Mouse (Mus musculus) limb, embryonic 15.5 days (tissue): Measurements from ENCODE around the gene Taar7f. TPM values are rescaled to one million over a fixed set of nuclear protein-coding genes. Genes with fewer than 3 reads are reported as not detected.
"Not testable (repeated sequence)": the region's sequence is repeated elsewhere in the genome, so short reads cannot be mapped to it uniquely, and the experiment has no call there.

Experiments
- ATAC-seq: fragments of 200-750 bp; cut with Nextera tagmentation; 2 replicates; pipeline ENCODE4 v1.8.0; 2017; ENCODE audit warnings: low read depth, moderate TSS enrichment; ENCODE audit not compliant: insufficient number of reproducible peaks, low FRiP score, low TSS enrichment
- H3K27ac ChIP-seq: fragments of 300-500 bp; sonication (generic); 2 replicates; pipeline ENCODE4 v1.5.1; 2015; ENCODE audit warnings: moderate library complexity, mild to moderate bottlenecking, inconsistent platforms
- H3K27me3 ChIP-seq: fragments of 300-500 bp; sonication (generic); 2 replicates; pipeline ENCODE4 v1.6.1; 2015; ENCODE audit warnings: inconsistent platforms
- H3K36me3 ChIP-seq: fragments of 300-500 bp; sonication (generic); 2 replicates; pipeline ENCODE4 v1.6.1; 2015; ENCODE audit warnings: inconsistent platforms
- H3K4me1 ChIP-seq: fragments of 300-500 bp; sonication (generic); 2 replicates; pipeline ENCODE4 v1.6.1; 2015; ENCODE audit warnings: inconsistent platforms
- H3K4me2 ChIP-seq: fragments of 300-500 bp; sonication (generic); 2 replicates; pipeline ENCODE4 v1.6.1; 2015; ENCODE audit warnings: mild to moderate bottlenecking, inconsistent platforms
- H3K4me3 ChIP-seq: fragments of 300-500 bp; sonication (generic); 2 replicates; pipeline ENCODE4 v1.5.1; 2015; ENCODE audit warnings: mild to moderate bottlenecking, inconsistent platforms
- H3K9ac ChIP-seq: fragments of 300-500 bp; sonication (generic); 2 replicates; pipeline ENCODE4 v1.6.1; 2015; ENCODE audit warnings: inconsistent platforms
- H3K9me3 ChIP-seq: fragments of 300-500 bp; sonication (generic); 2 replicates; pipeline ENCODE4 v1.6.1; 2016; ENCODE audit warnings: inconsistent platforms
- WGBS: fragments of 180-500 bp; shearing (Covaris S2); methylation state at CpG from one replicate; pipeline ENCODE4 v1.1.7; 2015; 5-methylcytosine and 5-hydroxymethylcytosine counted together
- polyA plus RNA-seq: library from polyadenylated mRNA; unstranded; fragments of >200 nt; fragmentation: Nextera tagmentation; extraction: Ambion mirVana; gene quantifications from 2 replicates; pipeline ENCODE4 v1.2.1, GENCODE M21; 2015

Taar7f gene
- not detected in 2 replicates for polyA plus RNA-seq

DNA sequence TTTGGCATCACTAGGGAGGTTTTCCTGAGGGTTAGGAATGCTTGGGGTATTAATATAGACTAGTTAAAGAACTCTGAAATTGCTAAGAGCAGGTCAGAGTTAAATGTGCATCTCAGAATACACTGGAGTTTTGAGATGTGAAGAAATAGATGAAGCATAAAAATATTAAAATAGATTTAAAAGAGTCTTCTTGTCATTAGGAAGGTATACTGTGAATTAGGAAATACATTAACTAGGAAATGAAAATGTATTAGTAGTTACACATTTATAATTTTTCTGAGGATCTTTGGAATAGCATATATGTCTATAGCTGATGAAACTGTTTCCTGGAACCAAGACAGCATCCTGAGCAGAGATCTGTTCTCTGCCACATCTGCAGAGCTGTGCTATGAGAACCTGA lies at the start of gene Taar7f:
TSS of gene Taar7f (plus strand) at position 301 of the 400 bp plus-strand sequence.
- ATAC-seq: no peak
- Histone ChIP-seq H3K27ac (no peak within 1 kb of the TSS), H3K9me3 (no peaks in the 10 kb centered on the region), H3K4me2 (no peak within 1 kb of the TSS), H3K4me3 (no peak within 1 kb of the TSS), H3K9ac (no peak within 1 kb of the TSS), H3K27me3 (no peaks in the 10 kb centered on the region), H3K4me1 (no peaks in the 10 kb centered on the region), H3K36me3 (no peaks in the 10 kb centered on the region)

DNA sequence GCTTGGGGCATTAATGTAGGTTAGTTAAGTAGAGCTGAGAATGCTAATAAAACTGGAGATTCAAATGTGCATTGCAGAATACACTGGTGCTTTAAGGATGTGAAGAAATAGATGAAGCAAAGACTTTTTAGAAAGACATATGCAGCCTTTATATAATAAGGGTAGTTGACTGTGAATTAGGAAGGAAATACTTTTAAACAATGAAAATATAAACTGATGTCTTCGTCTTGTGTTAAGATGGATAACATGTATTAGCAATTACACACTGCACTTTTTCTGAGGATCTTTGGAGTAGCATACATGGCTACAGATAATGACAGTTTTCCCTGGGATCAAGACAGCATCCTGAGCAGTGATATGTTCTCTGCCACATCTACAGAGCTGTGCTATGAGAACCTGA lies 49.7 kb upstream of the Taar7f start, which contains the start of gene Taar7b:
TSS of gene Taar7b (plus strand) at position 301 of the 400 bp plus-strand sequence.
- Histone ChIP-seq H3K4me1 (no peaks in the 10 kb centered on the region), H3K4me3 (no peak within 1 kb of the TSS), H3K36me3 (no peaks in the 10 kb centered on the region), H3K27ac (no peak within 1 kb of the TSS), H3K9ac (no peak within 1 kb of the TSS), H3K4me2 (no peak within 1 kb of the TSS), H3K27me3 (no peaks in the 10 kb centered on the region), H3K9me3 (no peaks in the 10 kb centered on the region)
- 84% methylated on average over 1 of the region's 1 CpGs for WGBS
- no peak for ATAC-seq

DNA sequence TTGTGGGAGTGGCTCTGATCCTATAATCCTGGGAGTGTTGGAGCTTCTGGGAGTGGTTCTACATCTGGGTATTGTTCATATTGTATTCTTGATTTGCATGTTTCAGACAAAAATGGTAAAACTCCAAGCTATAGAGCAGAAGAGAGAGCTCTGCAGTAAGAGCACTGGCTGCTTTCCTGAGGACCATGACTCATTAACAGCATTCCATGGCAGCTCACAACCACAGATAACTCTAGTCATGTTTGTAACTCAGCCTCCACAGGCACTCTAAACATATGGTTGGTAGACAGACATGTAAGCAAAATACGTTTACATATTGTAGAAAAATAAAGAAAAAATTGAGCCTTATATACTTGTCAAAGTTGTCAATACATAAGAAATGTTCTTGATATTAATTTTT lies 42.9 kb upstream of the Taar7f start:
- no peak overlapping the region for H3K4me2 ChIP-seq
- no peak overlapping the region for H3K27ac ChIP-seq
- no peaks in the 10 kb centered on the region for H3K4me1 ChIP-seq
- ATAC-seq: no peak
- 72% methylated on average over 1 of the region's 1 CpGs for WGBS
- H3K27me3 ChIP-seq: no peaks in the 10 kb centered on the region
- no peak overlapping the region for H3K4me3 ChIP-seq
- no peaks in the 10 kb centered on the region for H3K36me3 ChIP-seq
- H3K9me3 ChIP-seq: no peaks in the 10 kb centered on the region
- no peak overlapping the region for H3K9ac ChIP-seq

DNA sequence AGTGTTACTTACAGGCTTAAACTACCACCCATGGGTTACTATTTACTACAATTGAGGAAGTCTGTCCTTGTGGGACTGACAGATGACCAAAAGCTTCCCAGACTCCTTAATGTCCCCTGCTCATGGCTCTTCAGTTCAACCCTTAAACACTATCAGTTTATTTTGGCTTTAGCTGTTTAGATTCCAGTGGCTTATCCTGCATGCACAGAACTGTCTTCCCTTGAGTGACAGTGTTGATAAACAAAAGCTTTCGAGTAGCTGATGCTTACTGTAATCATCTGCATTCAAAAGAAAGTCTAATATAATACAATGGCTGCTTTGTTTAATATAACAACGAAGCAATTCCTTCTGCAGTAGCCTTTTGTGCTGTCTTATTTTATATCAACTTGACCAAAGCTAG lies 42.3 kb upstream of the Taar7f start:
- no peak overlapping the region for H3K4me3 ChIP-seq
- H3K4me2 ChIP-seq: no peak overlapping the region
- WGBS: 58% methylated on average over 2 of the region's 2 CpGs
- H3K9me3 ChIP-seq: no peaks in the 10 kb centered on the region
- H3K9ac ChIP-seq: no peak overlapping the region
- no peaks in the 10 kb centered on the region for H3K36me3 ChIP-seq
- no peak overlapping the region for H3K27ac ChIP-seq
- H3K27me3 ChIP-seq: no peaks in the 10 kb centered on the region
- no peaks in the 10 kb centered on the region for H3K4me1 ChIP-seq
- ATAC-seq: no peak

DNA sequence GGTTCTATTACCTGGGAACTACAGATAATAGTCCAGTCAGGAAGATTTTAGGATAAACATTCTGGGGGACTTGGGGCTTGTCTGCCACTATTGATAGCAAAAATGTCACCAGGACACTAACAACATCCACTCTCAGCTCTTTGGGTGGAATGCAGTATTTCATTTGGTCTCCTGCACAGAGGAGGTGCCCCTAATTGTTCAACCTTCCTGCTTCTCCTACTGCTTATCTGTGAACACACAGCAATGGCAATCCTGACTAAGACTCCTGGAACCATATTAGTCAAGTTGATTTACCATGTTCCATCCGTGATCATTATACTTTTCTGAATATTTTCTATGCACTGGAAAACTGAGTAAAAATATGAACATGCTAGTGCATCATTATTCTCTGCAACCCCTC lies 41.2 kb upstream of the Taar7f start:
- WGBS: 90% methylated on average over 1 of the region's 1 CpGs
- H3K9me3 ChIP-seq: no peaks in the 10 kb centered on the region
- no peak overlapping the region for H3K27ac ChIP-seq
- no peak for ATAC-seq
- no peaks in the 10 kb centered on the region for H3K36me3 ChIP-seq
- H3K27me3 ChIP-seq: no peaks in the 10 kb centered on the region
- no peak overlapping the region for H3K9ac ChIP-seq
- H3K4me2 ChIP-seq: no peak overlapping the region
- no peaks in the 10 kb centered on the region for H3K4me1 ChIP-seq
- no peak overlapping the region for H3K4me3 ChIP-seq

DNA sequence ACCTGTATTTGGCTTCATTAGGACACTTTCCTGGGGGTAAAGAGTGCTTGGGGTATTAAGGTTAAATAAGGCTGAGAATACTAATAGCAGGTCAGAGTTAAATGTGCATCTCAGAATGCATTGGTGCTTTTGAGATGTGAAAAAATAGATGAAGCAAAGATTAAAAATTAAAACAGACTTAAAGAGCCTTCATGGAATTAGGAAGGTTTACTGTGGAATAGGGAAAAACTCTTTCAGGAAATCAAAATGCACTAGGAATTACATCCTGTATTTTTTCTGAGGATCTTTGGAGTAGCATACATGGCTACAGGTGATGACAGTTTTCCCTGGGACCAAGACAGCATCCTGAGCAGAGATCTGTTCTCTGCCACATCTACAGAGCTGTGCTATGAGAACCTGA lies 22.4 kb upstream of the Taar7f start, which contains the start of gene Taar7d:
TSS of gene Taar7d (plus strand) at position 301 of the 400 bp plus-strand sequence.
- no peak for ATAC-seq
- H3K27ac ChIP-seq: no peak within 1 kb of the TSS
- H3K9me3 ChIP-seq: no peaks in the 10 kb centered on the region
- no peaks in the 10 kb centered on the region for H3K4me1 ChIP-seq
- H3K27me3 ChIP-seq: no peaks in the 10 kb centered on the region
- H3K4me2 ChIP-seq: no peak within 1 kb of the TSS
- H3K36me3 ChIP-seq: no peaks in the 10 kb centered on the region
- H3K4me3 ChIP-seq: no peak within 1 kb of the TSS
- no peak within 1 kb of the TSS for H3K9ac ChIP-seq

DNA sequence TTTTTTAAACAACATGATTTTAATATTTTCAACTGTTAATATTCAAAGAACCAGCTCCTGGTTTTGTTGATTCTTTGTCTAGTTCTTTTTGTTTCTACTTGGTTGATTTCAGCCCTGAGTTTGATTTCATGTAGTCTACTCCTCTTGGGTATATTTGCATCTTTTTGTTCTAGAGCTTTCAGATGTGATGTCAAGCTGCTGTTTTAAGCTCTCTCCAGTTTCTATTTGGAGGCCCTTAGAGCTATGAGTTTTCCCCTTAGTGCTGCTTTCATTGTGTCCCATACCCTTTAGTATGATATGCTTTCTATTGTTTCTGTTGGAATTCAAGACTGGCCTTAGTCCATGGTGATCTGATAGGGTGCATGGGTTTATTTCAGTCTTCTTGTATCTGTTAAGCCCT lies 18.0 kb upstream of the Taar7f start:
- Histone ChIP-seq H3K4me2 (no peak overlapping the region), H3K9ac (no peak overlapping the region), H3K4me1 (no peaks in the 10 kb centered on the region), H3K9me3 (no peaks in the 10 kb centered on the region), H3K27me3 (no peaks in the 10 kb centered on the region), H3K36me3 (no peaks in the 10 kb centered on the region), H3K4me3 (no peak overlapping the region), H3K27ac (no peak overlapping the region)
- no peak for ATAC-seq

DNA sequence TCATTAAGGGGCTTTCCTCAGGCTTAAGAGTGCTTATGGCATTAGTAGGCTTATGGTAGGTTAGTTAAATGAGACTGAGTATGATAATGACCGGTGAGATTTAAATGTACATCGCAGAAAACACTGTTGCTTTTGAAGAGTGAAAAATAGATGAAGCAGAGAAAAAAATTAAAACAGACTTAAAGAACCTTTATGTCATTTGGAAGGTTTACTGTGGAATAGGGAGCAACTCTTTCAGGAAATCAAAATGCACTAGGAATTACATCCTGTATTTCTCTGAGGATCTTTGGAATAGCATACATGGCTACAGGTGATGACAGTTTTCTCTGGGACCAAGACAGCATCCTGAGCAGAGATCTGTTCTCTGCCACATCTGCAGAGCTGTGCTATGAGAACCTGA lies 12.0 kb upstream of the Taar7f start, which contains the start of gene Taar7e:
TSS of gene Taar7e (plus strand) at position 301 of the 400 bp plus-strand sequence.
- H3K9me3 ChIP-seq: no peaks in the 10 kb centered on the region

DNA sequence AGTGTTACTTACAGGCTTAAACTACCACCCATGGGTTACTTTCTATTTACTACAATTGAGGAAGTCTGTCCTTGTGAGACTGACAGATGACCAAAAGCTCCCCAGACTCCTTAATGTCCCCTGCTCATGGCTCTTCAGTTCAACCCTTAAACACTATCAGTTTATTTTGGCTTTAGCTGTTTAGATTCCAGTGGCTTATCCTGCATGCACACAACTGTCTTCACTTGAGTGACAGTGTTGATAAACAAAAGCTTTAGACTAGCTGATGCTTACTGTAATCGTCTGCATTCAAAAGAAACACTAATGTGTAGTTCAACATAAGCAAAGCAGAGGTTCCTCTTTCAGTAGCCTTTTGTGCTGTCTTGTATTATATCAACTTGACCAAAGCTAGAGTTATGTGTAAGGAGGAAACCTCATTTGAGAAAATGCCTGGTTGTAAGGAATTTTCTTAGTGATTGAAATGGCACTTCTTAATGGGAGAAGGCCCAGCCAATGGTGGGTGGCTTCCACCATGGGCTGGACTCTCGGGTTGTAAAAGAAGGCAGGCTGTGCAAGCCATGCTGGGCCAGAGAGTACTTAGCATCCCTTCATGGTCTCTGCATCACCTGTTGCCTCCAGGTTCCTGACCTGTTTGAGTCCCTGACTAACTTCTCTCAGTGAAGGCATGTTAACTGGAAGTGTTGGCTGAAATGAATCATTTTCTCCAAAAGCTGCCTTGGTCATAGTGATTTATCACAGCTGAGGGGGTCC lies 9.0 kb upstream of the Taar7f start:
- ATAC-seq: no peak
- H3K9me3 ChIP-seq: no peaks in the 10 kb centered on the region
- H3K4me1 ChIP-seq: no peaks in the 10 kb centered on the region
- H3K4me3 ChIP-seq: no peak overlapping the region
- WGBS: 80% methylated on average over 2 of the region's 2 CpGs
- no peak overlapping the region for H3K9ac ChIP-seq
- no peaks in the 10 kb centered on the region for H3K27me3 ChIP-seq
- no peaks in the 10 kb centered on the region for H3K36me3 ChIP-seq
- H3K27ac ChIP-seq: no peak overlapping the region
- no peak overlapping the region for H3K4me2 ChIP-seq

More for the DNA sequence above, 12.0 kb upstream of the Taar7f start, which contains the start of gene Taar7e:
- no peaks in the 10 kb centered on the region for H3K27me3 ChIP-seq
- no peak within 1 kb of the TSS for H3K27ac ChIP-seq
- H3K9ac ChIP-seq: no peak within 1 kb of the TSS
- no peak within 1 kb of the TSS for H3K4me2 ChIP-seq
- no peaks in the 10 kb centered on the region for H3K4me1 ChIP-seq
- WGBS: 85% methylated on average over 2 of the region's 2 CpGs
- no peaks in the 10 kb centered on the region for H3K36me3 ChIP-seq
- no peak within 1 kb of the TSS for H3K4me3 ChIP-seq
- no peak for ATAC-seq

DNA sequence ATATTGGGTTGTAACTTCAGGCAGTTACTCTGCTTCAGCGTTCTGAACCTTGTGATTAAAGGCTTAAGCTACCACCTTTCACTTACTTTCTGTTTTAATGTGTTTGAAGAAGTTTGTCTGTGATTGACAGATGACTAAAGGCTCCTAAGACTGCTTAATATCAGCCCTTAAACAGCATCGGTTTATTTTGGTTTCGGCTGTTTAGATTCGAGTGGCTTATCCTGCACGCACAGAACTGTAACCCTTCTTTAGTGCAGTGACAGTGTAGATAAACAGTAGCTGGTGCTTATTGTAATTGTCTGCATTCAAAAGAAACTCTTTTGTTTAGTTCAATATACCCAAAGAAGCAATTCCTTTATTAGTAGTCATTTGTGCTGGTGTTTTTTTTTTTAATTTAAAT lies 2.7 kb downstream of the Taar7f start:
- H3K9me3 ChIP-seq: no peaks in the 10 kb centered on the region
- H3K27me3 ChIP-seq: no peaks in the 10 kb centered on the region
- WGBS: 70% methylated on average over 5 of the region's 5 CpGs
- H3K9ac ChIP-seq: no peak overlapping the region
- H3K4me2 ChIP-seq: no peak overlapping the region
- no peaks in the 10 kb centered on the region for H3K4me1 ChIP-seq
- no peaks in the 10 kb centered on the region for H3K36me3 ChIP-seq
- ATAC-seq: no peak
- H3K4me3 ChIP-seq: no peak overlapping the region
- no peak overlapping the region for H3K27ac ChIP-seq

DNA sequence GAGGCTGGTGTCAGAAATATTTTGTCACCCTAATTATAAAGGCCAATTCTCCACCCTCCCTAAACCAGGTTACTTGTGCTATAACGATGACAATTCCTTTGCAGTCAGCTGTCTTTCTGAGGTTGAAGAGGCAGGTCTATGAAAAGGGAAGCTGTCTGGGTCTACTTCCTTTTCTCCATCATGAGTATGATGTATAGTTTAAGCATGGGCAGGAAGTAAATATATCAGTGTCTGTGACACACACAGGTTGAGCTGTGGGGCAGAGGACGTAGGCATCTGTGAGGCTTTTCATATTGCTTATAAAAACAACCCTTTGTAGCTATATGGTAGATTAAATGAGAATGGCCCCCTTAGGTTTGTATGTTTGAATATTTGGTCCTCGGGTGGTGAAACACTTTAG lies 9.7 kb downstream of the Taar7f start:
- Histone ChIP-seq H3K36me3 (no peaks in the 10 kb centered on the region), H3K27me3 (no peaks in the 10 kb centered on the region), H3K27ac (no peak overlapping the region), H3K4me2 (no peak overlapping the region), H3K4me1 (no peaks in the 10 kb centered on the region), H3K9ac (no peak overlapping the region), H3K9me3 (no peaks in the 10 kb centered on the region), H3K4me3 (no peak overlapping the region)
- no peak for ATAC-seq
- 83% methylated on average over 3 of the region's 3 CpGs for WGBS

DNA sequence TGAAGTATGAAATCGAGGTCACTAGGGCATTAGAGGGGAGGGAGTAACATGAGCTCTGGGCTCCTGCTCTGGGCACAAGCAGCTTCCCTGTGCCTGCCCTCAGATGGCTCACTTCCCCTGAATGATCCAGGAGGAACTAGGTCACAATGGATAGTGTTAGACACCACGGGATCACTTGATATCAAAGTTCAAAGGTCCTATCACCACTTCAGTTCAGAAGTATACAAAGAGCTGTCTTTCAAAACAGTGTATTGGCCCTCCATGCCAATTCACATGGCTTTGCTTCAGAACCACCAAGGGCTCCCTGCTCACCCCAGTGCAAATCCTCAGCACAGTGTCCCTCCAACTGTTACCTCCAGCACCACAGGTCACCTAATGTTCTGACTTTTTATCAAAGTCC lies 25.4 kb downstream of the Taar7f start:
- H3K36me3 ChIP-seq, H3K27ac ChIP-seq, H3K4me2 ChIP-seq, H3K4me1 ChIP-seq, H3K27me3 ChIP-seq, H3K9ac ChIP-seq, H3K4me3 ChIP-seq, ATAC-seq, H3K9me3 ChIP-seq: not testable (repeated sequence)
- WGBS: 35% methylated on average over 2 of the region's 2 CpGs

DNA sequence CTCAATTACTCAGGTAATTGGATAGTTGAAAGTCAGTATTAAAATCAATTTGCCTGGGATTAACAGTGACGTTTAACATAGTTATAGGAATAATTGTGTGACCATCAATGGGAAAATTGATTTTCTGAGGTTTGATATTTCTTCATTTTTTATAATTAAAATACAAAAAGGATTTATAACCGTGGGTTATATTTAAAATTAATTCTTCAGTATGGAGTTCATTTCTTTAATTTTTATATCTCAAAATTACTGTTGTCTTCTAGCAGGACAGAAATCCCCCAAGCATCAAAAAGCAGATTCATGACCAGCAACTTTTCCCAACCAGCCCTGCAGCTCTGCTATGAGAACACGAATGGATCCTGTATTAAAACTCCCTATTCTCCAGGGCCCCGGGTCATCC lies 26.9 kb downstream of the Taar7f start, which contains the start of gene Taar8a:
TSS of gene Taar8a (plus strand) at position 301 of the 400 bp plus-strand sequence.
- not testable (repeated sequence) for H3K9ac ChIP-seq, H3K9me3 ChIP-seq, H3K27ac ChIP-seq, ATAC-seq, H3K27me3 ChIP-seq, H3K36me3 ChIP-seq, H3K4me3 ChIP-seq, H3K4me1 ChIP-seq, H3K4me2 ChIP-seq
- 76% methylated on average over 2 of the region's 4 CpGs for WGBS
